10 mouse cellular contexts compared by ENCODE assay signal in genomic region chr3:154628284-154628683, GRCm38 (mm10). TPM values are rescaled to one million over a fixed set of nuclear protein-coding genes. Genes with fewer than 3 reads are reported as not detected.
DNase-seq lines count a peak whose midpoint lies in the region; ATAC-seq and TF ChIP-seq lines count a peak whose summit lies in the region.
"Had no signal": no experiment of that assay in that cellular context is flagged by ENCODE, and none has a peak within 500 bp of the region (broad histone marks: within the 10 kb centered on the region; RNA-seq: fewer than 3 reads in every experiment).

No protein-coding gene starts in this region.

- H3K4me3 ChIP-seq in forebrain, embryonic 12.5 days (replicated peaks): no peak overlapping the region
- no peak overlapping the region for H3K4me3 ChIP-seq in forebrain, embryonic 10.5 days
- no peak overlapping the region for H3K4me3 ChIP-seq in midbrain, embryonic 11.5 days (ENCODE audit: low read depth, low read length)
- no peak overlapping the region for H3K4me3 ChIP-seq in midbrain, postnatal 0 days (ENCODE audit: low read depth, low read length)
- H3K4me3 ChIP-seq in limb, embryonic 13.5 days: no peak overlapping the region
- H3K4me3 ChIP-seq in stomach, embryonic 14.5 days (ENCODE audit: low read depth, low read length): no peak overlapping the region

- peak; percentile 61; the same call in 1 of the 2 replicates for ATAC-seq in forebrain, embryonic 12.5 days (ENCODE audit: low FRiP score)
- ATAC-seq in midbrain, embryonic 11.5 days (ENCODE audit: low FRiP score): peak; percentile 57
- no peak for ATAC-seq in midbrain, postnatal 0 days (ENCODE audit: low FRiP score)
- ATAC-seq in limb, embryonic 13.5 days (ENCODE audit: low FRiP score, low read depth): peak; percentile 57
- ATAC-seq in stomach, embryonic 14.5 days (ENCODE audit: insufficient number of reproducible peaks, insufficient read depth, low FRiP score, low read depth): peak; percentile 67

- no peak overlapping the region for H3K27ac ChIP-seq in forebrain, embryonic 12.5 days
- no peak overlapping the region for H3K27ac ChIP-seq in forebrain, embryonic 10.5 days
- H3K27ac ChIP-seq in midbrain, embryonic 11.5 days (ENCODE audit: low read depth, low read length): no peak overlapping the region
- no peak overlapping the region for H3K27ac ChIP-seq in midbrain, postnatal 0 days (ENCODE audit: low read depth, low read length)
- H3K27ac ChIP-seq in limb, embryonic 13.5 days: no peak overlapping the region
- H3K27ac ChIP-seq in stomach, embryonic 14.5 days (ENCODE audit: low read length): no peak overlapping the region

- no peaks in the 10 kb centered on the region for H3K27me3 ChIP-seq in forebrain, embryonic 12.5 days
- H3K27me3 ChIP-seq in forebrain, embryonic 10.5 days (ENCODE audit: poor library complexity, severe bottlenecking): no peaks in the 10 kb centered on the region
- H3K27me3 ChIP-seq in midbrain, embryonic 11.5 days (ENCODE audit: control insufficient read depth, insufficient read depth, low read length): no peaks in the 10 kb centered on the region
- H3K27me3 ChIP-seq in midbrain, postnatal 0 days (ENCODE audit: insufficient read depth, low read length): no peaks in the 10 kb centered on the region
- no peaks in the 10 kb centered on the region for H3K27me3 ChIP-seq in limb, embryonic 13.5 days
- H3K27me3 ChIP-seq in stomach, embryonic 14.5 days (ENCODE audit: control insufficient read depth, insufficient read depth, low read length): no peaks in the 10 kb centered on the region

- H3K4me1 ChIP-seq in forebrain, embryonic 12.5 days: no peaks in the 10 kb centered on the region
- H3K4me1 ChIP-seq in forebrain, embryonic 10.5 days: no peaks in the 10 kb centered on the region
- H3K4me1 ChIP-seq in midbrain, embryonic 11.5 days (ENCODE audit: control insufficient read depth, insufficient read depth, low read length): no peaks in the 10 kb centered on the region
- H3K4me1 ChIP-seq in midbrain, postnatal 0 days (ENCODE audit: insufficient read depth, low read length): no peaks in the 10 kb centered on the region
- no peaks in the 10 kb centered on the region for H3K4me1 ChIP-seq in limb, embryonic 13.5 days
- no peaks in the 10 kb centered on the region for H3K4me1 ChIP-seq in stomach, embryonic 14.5 days (ENCODE audit: control insufficient read depth, insufficient read depth, low read length)

- no peak overlapping the region for H3K4me2 ChIP-seq in forebrain, embryonic 12.5 days
- no peak overlapping the region for H3K4me2 ChIP-seq in midbrain, embryonic 11.5 days
- no peak overlapping the region for H3K4me2 ChIP-seq in midbrain, postnatal 0 days (ENCODE audit: low read depth, low read length, poor library complexity, severe bottlenecking)
- H3K4me2 ChIP-seq in limb, embryonic 13.5 days (replicated peaks): no peak overlapping the region
- no peak overlapping the region for H3K4me2 ChIP-seq in stomach, embryonic 14.5 days (replicated peaks; ENCODE audit: low read depth, low read length)

- H3K9ac ChIP-seq in forebrain, embryonic 12.5 days: no peak overlapping the region
- no peak overlapping the region for H3K9ac ChIP-seq in midbrain, embryonic 11.5 days (ENCODE audit: low read length)
- H3K9ac ChIP-seq in midbrain, postnatal 0 days (replicated peaks; ENCODE audit: low read length, poor library complexity, severe bottlenecking): no peak overlapping the region
- no peak overlapping the region for H3K9ac ChIP-seq in limb, embryonic 13.5 days
- no peak overlapping the region for H3K9ac ChIP-seq in stomach, embryonic 14.5 days (replicated peaks; ENCODE audit: low read depth, low read length)

- TF ChIP-seq CTCF in midbrain, postnatal 0 days (IDR thresholded peaks at IDR 0.05): no peak

- no peaks in the 10 kb centered on the region for H3K36me3 ChIP-seq in forebrain, embryonic 12.5 days (replicated peaks)
- H3K36me3 ChIP-seq in forebrain, embryonic 10.5 days (replicated peaks): no peaks in the 10 kb centered on the region
- H3K36me3 ChIP-seq in midbrain, embryonic 11.5 days (ENCODE audit: control insufficient read depth, insufficient read depth, low read length): no peaks in the 10 kb centered on the region
- H3K36me3 ChIP-seq in midbrain, postnatal 0 days (ENCODE audit: insufficient read depth, low read length): no peaks in the 10 kb centered on the region
- no peaks in the 10 kb centered on the region for H3K36me3 ChIP-seq in limb, embryonic 13.5 days
- no peaks in the 10 kb centered on the region for H3K36me3 ChIP-seq in stomach, embryonic 14.5 days (ENCODE audit: control insufficient read depth, insufficient read depth, low read length)

- H3K9me3 ChIP-seq in forebrain, embryonic 12.5 days: no peaks in the 10 kb centered on the region
- H3K9me3 ChIP-seq in forebrain, embryonic 10.5 days: no peaks in the 10 kb centered on the region
- H3K9me3 ChIP-seq in midbrain, embryonic 11.5 days (ENCODE audit: control insufficient read depth, low read length): no peaks in the 10 kb centered on the region
- no peaks in the 10 kb centered on the region for H3K9me3 ChIP-seq in midbrain, postnatal 0 days (ENCODE audit: low read length)
- no peaks in the 10 kb centered on the region for H3K9me3 ChIP-seq in limb, embryonic 13.5 days
- H3K9me3 ChIP-seq in stomach, embryonic 14.5 days (ENCODE audit: control insufficient read depth, low read depth, low read length): no peaks in the 10 kb centered on the region

- no peak for DNase-seq in forebrain, embryonic 10.5 days (ENCODE audit: extremely low spot score, low spot score)
- no peak for DNase-seq in midbrain, embryonic 11.5 days (ENCODE audit: low spot score, missing footprints)
- DNase-seq in midbrain, postnatal 0 days (ENCODE audit: low spot score): no peak
- no peak for DNase-seq in Muller cell, postnatal 12 days (ENCODE audit: inconsistent ontology term)
- no peak for DNase-seq in left cerebral cortex, adult 11 months (ENCODE audit: low spot score)
- DNase-seq: B cell, adult 2 months; cerebellum, adult 8-10 months had no signal

RNA-seq across cellular contexts. Expression of gene Tyw3, which starts 31.4 kb away (rescaled TPM):
- polyA plus RNA-seq in forebrain, embryonic 12.5 days (2016; fragmentation: Nextera tagmentation; extraction: Ambion mirVana): 14.7 and 18.9 TPM in 2 replicates
- polyA plus RNA-seq in forebrain, embryonic 10.5 days (2016; fragmentation: Nextera tagmentation; extraction: Ambion mirVana): 17.8 and 18.1 TPM in 2 replicates
- 18.4 and 19.0 TPM in 2 replicates for polyA plus RNA-seq in midbrain, embryonic 11.5 days (2014; fragmentation: Nextera tagmentation; extraction: Ambion mirVana)
- total RNA-seq in midbrain, postnatal 0 days (2014; rRNA removed): 6.3 and 10.2 TPM in 2 replicates
- 9.9 and 10.7 TPM in 2 replicates for polyA plus RNA-seq in midbrain, postnatal 0 days (2015; fragmentation: Nextera tagmentation; extraction: Ambion mirVana)
- 15.9 and 21.8 TPM in 2 replicates for polyA plus RNA-seq in limb, embryonic 13.5 days (2015; fragmentation: Nextera tagmentation; extraction: Ambion mirVana)
- 15.3 and 16.0 TPM in 2 replicates for polyA plus RNA-seq in stomach, embryonic 14.5 days (2014; fragmentation: Nextera tagmentation; extraction: Ambion mirVana)

RNA-seq across cellular contexts. Expression of gene Cryz, which starts 31.8 kb away (rescaled TPM):
- 16.4 and 16.8 TPM in 2 replicates for polyA plus RNA-seq in forebrain, embryonic 12.5 days (2016; fragmentation: Nextera tagmentation; extraction: Ambion mirVana)
- 23.8 and 24.2 TPM in 2 replicates for polyA plus RNA-seq in forebrain, embryonic 10.5 days (2016; fragmentation: Nextera tagmentation; extraction: Ambion mirVana)
- 18.6 and 21.2 TPM in 2 replicates for polyA plus RNA-seq in midbrain, embryonic 11.5 days (2014; fragmentation: Nextera tagmentation; extraction: Ambion mirVana)
- total RNA-seq in midbrain, postnatal 0 days (2014; rRNA removed): 12.0 and 12.6 TPM in 2 replicates
- polyA plus RNA-seq in midbrain, postnatal 0 days (2015; fragmentation: Nextera tagmentation; extraction: Ambion mirVana): 12.3 and 13.9 TPM in 2 replicates
- 22.1 and 22.7 TPM in 2 replicates for polyA plus RNA-seq in limb, embryonic 13.5 days (2015; fragmentation: Nextera tagmentation; extraction: Ambion mirVana)
- polyA plus RNA-seq in stomach, embryonic 14.5 days (2014; fragmentation: Nextera tagmentation; extraction: Ambion mirVana): 15.4 and 20.1 TPM in 2 replicates

RNA-seq across cellular contexts. Expression of gene Erich3, which starts 35.4 kb away (rescaled TPM):
- polyA plus RNA-seq in forebrain, embryonic 12.5 days (2016; fragmentation: Nextera tagmentation; extraction: Ambion mirVana): 0.58 and 0.68 TPM in 2 replicates
- 0.14 and 0.15 TPM in 2 replicates for polyA plus RNA-seq in forebrain, embryonic 10.5 days (2016; fragmentation: Nextera tagmentation; extraction: Ambion mirVana)
- polyA plus RNA-seq in midbrain, embryonic 11.5 days (2014; fragmentation: Nextera tagmentation; extraction: Ambion mirVana): 0.20 and 0.80 TPM in 2 replicates
- 2.5 and 4.7 TPM in 2 replicates for total RNA-seq in midbrain, postnatal 0 days (2014; rRNA removed)
- 3.3 and 3.8 TPM in 2 replicates for polyA plus RNA-seq in midbrain, postnatal 0 days (2015; fragmentation: Nextera tagmentation; extraction: Ambion mirVana)
- 0.14 and 0.20 TPM in 2 replicates for polyA plus RNA-seq in limb, embryonic 13.5 days (2015; fragmentation: Nextera tagmentation; extraction: Ambion mirVana)
- 0.29 and 0.34 TPM in 2 replicates for polyA plus RNA-seq in stomach, embryonic 14.5 days (2014; fragmentation: Nextera tagmentation; extraction: Ambion mirVana)
